In the genomic region with DNA sequence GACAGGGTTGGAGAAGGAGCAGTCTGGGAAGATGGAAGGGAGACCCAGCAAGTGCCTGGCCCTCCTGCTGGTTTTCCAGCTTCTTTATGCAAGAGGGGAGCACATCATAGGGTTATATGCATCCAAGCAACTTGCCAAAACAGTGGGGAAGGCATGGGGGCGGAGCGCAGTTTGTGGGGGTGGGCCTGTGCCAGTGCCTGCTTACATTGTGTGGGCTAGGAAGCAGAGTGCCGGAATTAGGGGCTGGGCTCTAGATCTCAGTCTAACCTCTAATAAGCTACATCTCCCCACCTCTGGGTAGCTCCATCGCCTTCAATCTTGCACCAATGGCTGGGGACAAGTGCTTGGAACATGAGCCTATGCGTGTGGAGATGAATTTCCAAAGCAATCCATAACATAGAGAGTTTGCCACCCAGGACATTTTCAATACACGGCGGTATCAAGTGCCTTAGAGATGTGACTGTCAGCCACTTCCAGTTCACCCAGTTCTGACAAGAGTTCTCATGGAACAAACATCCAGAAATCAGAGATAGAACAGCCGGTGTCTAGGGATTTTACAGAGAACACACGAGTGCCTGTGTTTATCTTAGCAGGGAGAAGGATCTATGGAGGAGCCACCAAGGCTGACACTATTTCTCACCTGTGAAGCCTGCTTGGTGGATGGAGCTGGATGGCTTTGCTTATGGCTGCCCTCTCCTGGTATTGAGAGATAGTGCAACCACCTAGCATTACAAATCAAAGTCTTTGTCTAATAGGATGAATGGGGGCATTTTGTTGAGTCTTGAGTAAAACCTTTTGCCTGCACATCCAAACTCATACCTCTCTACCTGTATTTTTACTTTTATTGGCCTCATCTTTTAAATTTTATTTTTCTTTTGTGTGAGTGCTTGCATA, we compare ENCODE assay signal across 8 mouse cellular contexts. TPM values are rescaled to one million over a fixed set of nuclear protein-coding genes. Genes with fewer than 3 reads are reported as not detected.
DNase-seq lines count a peak whose midpoint lies in the region; ATAC-seq and TF ChIP-seq lines count a peak whose summit lies in the region.

No protein-coding gene starts in this region.

- no peak for TF ChIP-seq POLR2A in cortical plate, adult 2 months (IDR thresholded peaks at IDR 0.05; ENCODE audit: extremely low read depth, insufficient read depth, low read length)

- no peaks in the 10 kb centered on the region for H3K36me3 ChIP-seq in lung, embryonic 15.5 days
- H3K36me3 ChIP-seq in intestine, embryonic 16.5 days (ENCODE audit: control insufficient read depth, insufficient read depth, low read length), result no peaks in the 10 kb centered on the region

- 65% methylated on average over 9 of the region's 9 CpGs for WGBS in lung, embryonic 15.5 days
- 66% methylated on average over 9 of the region's 9 CpGs for WGBS in intestine, embryonic 16.5 days

- H3K27me3 ChIP-seq in lung, embryonic 15.5 days, result no peaks in the 10 kb centered on the region
- H3K27me3 ChIP-seq in intestine, embryonic 16.5 days (replicated peaks; ENCODE audit: control insufficient read depth, insufficient read depth, low read length), result no peaks in the 10 kb centered on the region

- no peak overlapping the region for H3K4me2 ChIP-seq in lung, embryonic 15.5 days
- H3K4me2 ChIP-seq in intestine, embryonic 16.5 days (ENCODE audit: low read depth, low read length), result no peak overlapping the region

- intact Hi-C loops in left cerebral cortex, postnatal 14 days (cut with DNase I), result no loop called here
- intact Hi-C loops in heart, postnatal 10 days (cut with DNase I), result no loop called here

- no peaks in the 10 kb centered on the region for H3K4me1 ChIP-seq in lung, embryonic 15.5 days
- H3K4me1 ChIP-seq in cortical plate, adult 2 months (ENCODE audit: control insufficient read depth, insufficient read depth, low read length), result no peaks in the 10 kb centered on the region
- H3K4me1 ChIP-seq in intestine, embryonic 16.5 days (ENCODE audit: control insufficient read depth, insufficient read depth, low read length), result no peaks in the 10 kb centered on the region

- TF ChIP-seq CTCF in cortical plate, adult 2 months (IDR thresholded peaks at IDR 0.05; ENCODE audit: extremely low read depth, insufficient read depth, low read length), result peak; percentile 45

- H3K4me3 ChIP-seq in lung, embryonic 15.5 days, result no peak overlapping the region
- no peak overlapping the region for H3K4me3 ChIP-seq in cortical plate, adult 2 months (ENCODE audit: insufficient read depth, low read length)
- no peak overlapping the region for H3K4me3 ChIP-seq in intestine, embryonic 16.5 days (ENCODE audit: low read length)

- no peak overlapping the region for H3K27ac ChIP-seq in lung, embryonic 15.5 days
- no peak overlapping the region for H3K27ac ChIP-seq in cortical plate, adult 2 months (ENCODE audit: insufficient read depth, low read length)
- H3K27ac ChIP-seq in intestine, embryonic 16.5 days (ENCODE audit: low read length), result no peak overlapping the region

- no peak overlapping the region for H3K9ac ChIP-seq in lung, embryonic 15.5 days
- H3K9ac ChIP-seq in intestine, embryonic 16.5 days (ENCODE audit: low read depth, low read length), result no peak overlapping the region

- ATAC-seq in lung, embryonic 15.5 days (ENCODE audit: borderline replicate concordance, extremely low read depth, low FRiP score, low TSS enrichment), result peak; percentile 19
- peak; percentile 41 for ATAC-seq in intestine, embryonic 16.5 days

- H3K9me3 ChIP-seq in lung, embryonic 15.5 days, result peaks cover 33% of the 10 kb centered on the region
- peaks cover 33% of the 10 kb centered on the region for H3K9me3 ChIP-seq in intestine, embryonic 16.5 days (ENCODE audit: control insufficient read depth, low read length)

- DNase-seq in lung, adult 18-20 months, result no peak
- DNase-seq in retina, postnatal 1 day, result peak; percentile 34
- no peak for DNase-seq in left cerebral cortex, postnatal 14 days (ENCODE audit: low spot score in 2 of 2)
- no peak for DNase-seq in heart, postnatal 10 days
- no peak for DNase-seq in adrenal gland, adult 2 months

RNA-seq across cellular contexts. Expression of a gene that starts 23.9 kb away (rescaled TPM):
- 0.04 and 0.10 TPM in 2 replicates for polyA plus RNA-seq in lung, embryonic 15.5 days (2015; fragmentation: Nextera tagmentation; extraction: Ambion mirVana)
- polyA plus RNA-seq in cortical plate, adult 2 months (2012; rRNA removed), result 0.02 and 0.04 TPM in 2 replicates
- not detected in 2 replicates for polyA plus RNA-seq in intestine, embryonic 16.5 days (2015; fragmentation: Nextera tagmentation; extraction: Ambion mirVana)
- total RNA-seq in left cerebral cortex, postnatal 14 days (2021), result under 1 TPM; 0.61 to 0.68 TPM
- not detected for total RNA-seq in heart, postnatal 10 days (2021)
- total RNA-seq in adrenal gland, adult 2 months (2021), result not detected
- polyA plus RNA-seq in adrenal gland, adult 2 months (2012; rRNA removed), result not detected in 2 replicates

RNA-seq across cellular contexts. Expression of a gene that starts 23.9 kb away (rescaled TPM):
- 184 and 198 TPM in 2 replicates for polyA plus RNA-seq in lung, embryonic 15.5 days (2015; fragmentation: Nextera tagmentation; extraction: Ambion mirVana)
- 60.9 and 61.0 TPM in 2 replicates for polyA plus RNA-seq in cortical plate, adult 2 months (2012; rRNA removed)
- 135 and 141 TPM in 2 replicates for polyA plus RNA-seq in intestine, embryonic 16.5 days (2015; fragmentation: Nextera tagmentation; extraction: Ambion mirVana)
- total RNA-seq in left cerebral cortex, postnatal 14 days (2021), result 10 to 100 TPM; 36.8 to 38.3 TPM
- total RNA-seq in heart, postnatal 10 days (2021), result 10 to 100 TPM; 43.5 to 44.5 TPM
- total RNA-seq in adrenal gland, adult 2 months (2021), result 10 to 100 TPM; 24.7 to 25.5 TPM
- polyA plus RNA-seq in adrenal gland, adult 2 months (2012; rRNA removed), result 13.6 and 17.5 TPM in 2 replicates
